Mouse (Mus musculus): Measurements from ENCODE around the gene Llgl2. TPM values are rescaled to one million over a fixed set of nuclear protein-coding genes. Genes with fewer than 3 reads are reported as not detected.

The Llgl2 gene
- polyA plus RNA-seq, 1 experiment from 2014 or later, result 4.9 TPM

DNA sequence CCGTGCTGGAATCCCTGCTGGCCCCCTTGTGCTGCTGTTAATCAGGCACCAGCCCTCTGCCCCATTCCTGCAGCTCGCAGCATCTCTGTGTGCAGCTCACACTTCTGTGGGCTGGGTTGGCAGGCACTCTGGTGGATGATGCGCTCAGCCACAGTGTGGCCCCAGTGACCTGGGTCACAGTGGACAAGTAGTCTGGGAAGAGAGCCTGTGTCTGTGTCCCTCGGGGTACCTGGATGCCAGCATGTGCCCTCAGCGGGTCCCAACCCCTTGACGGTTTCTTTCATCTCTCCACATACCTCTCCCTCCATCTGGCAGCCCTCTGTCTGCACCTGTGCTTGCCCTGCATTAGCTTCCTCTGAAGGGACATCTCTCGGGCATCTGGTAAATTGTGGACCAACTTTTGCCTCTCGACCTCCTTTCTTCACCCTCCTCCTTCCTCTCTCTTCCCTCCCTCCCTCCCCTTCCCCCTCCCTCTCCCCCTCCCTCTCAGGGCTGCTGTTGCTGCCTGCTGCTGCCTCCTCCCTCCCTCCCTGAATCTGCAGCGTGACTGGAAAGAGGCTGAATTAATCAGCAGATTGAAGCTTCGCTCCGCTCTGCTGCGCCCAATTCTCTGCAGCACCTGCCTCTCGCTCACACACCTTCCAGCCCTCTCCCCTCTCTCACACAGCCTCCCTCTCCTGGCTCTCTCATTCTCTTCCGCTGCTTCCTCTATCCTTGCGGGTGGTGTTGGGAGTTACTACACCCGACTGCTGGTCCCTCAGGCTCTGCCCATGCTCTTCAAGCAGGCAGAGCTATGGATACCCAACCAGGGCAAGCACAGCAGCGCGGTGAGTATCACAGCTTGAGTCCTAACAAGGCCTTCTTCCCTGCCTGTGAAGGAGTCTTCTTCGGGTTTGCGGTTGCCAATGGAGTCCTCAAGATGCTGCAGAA is 43.4 kb upstream of the Llgl2 start:
- no peaks in the 10 kb centered on the region; the same call in 1 of the 2 replicates for H3K36me3 ChIP-seq (replicated peaks; ENCODE audit: control insufficient read depth, insufficient read depth, low read depth, low read length)
- DNase-seq (ENCODE audit: low spot score), result peak; percentile 50
- no peak overlapping the region for H3K4me2 ChIP-seq (ENCODE audit: low read depth, low read length)
- H3K27me3 ChIP-seq (ENCODE audit: control insufficient read depth, insufficient read depth, low read length), result no peaks in the 10 kb centered on the region
- H3K9me3 ChIP-seq (replicated peaks; ENCODE audit: control insufficient read depth, low read length), result no peaks in the 10 kb centered on the region
- no peak for ATAC-seq (replicated peaks; ENCODE audit: insufficient number of reproducible peaks, low FRiP score, low TSS enrichment, low read depth)
- 13% methylated on average over 20 of the region's 20 CpGs for WGBS
- no peak overlapping the region for H3K4me3 ChIP-seq (ENCODE audit: low read depth, low read length)
- H3K4me1 ChIP-seq (ENCODE audit: control insufficient read depth, insufficient read depth, low read length), result peaks cover 8% of the 10 kb centered on the region
- no peak overlapping the region for H3K27ac ChIP-seq (replicated peaks; ENCODE audit: low read depth, low read length)
- H3K9ac ChIP-seq (replicated peaks; ENCODE audit: low read length), result 0 out of 2 replicates have a peak overlapping the region, but pooled peaks have one; percentile 4

DNA sequence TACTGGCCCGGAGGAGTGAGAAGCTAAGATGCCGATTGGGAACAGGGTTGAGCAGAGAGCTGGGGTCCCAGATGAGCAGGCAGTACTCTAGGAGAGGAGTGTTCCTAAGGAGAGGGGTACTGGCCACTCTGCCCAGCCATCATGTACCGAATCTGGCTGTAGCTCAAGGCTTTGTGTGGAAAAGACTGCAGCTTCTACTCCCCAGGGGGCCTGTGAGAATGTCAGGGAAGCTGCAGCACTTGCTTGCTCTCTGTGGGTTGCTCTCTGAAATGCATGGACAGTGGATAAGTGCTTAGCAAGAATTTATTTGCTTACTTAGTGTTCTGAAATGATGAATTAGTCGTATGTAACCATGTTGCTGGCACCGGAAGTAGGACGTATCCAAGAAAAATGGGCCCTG is 37.4 kb upstream of the Llgl2 start:
- peaks cover 2% of the 10 kb centered on the region for H3K36me3 ChIP-seq (replicated peaks; ENCODE audit: control insufficient read depth, insufficient read depth, low read depth, low read length)
- no peaks in the 10 kb centered on the region; the same call in 1 of the 2 replicates for H3K4me1 ChIP-seq (ENCODE audit: control insufficient read depth, insufficient read depth, low read length)
- WGBS, result 74% methylated on average over 6 of the region's 6 CpGs
- H3K9me3 ChIP-seq (replicated peaks; ENCODE audit: control insufficient read depth, low read length), result no peaks in the 10 kb centered on the region
- no peak overlapping the region for H3K27ac ChIP-seq (replicated peaks; ENCODE audit: low read depth, low read length)
- no peak overlapping the region for H3K4me3 ChIP-seq (ENCODE audit: low read depth, low read length)
- DNase-seq (ENCODE audit: low spot score) (no peak), ATAC-seq (replicated peaks; ENCODE audit: insufficient number of reproducible peaks, low FRiP score, low TSS enrichment, low read depth) (no peak)
- H3K9ac ChIP-seq (replicated peaks; ENCODE audit: low read length), result no peak overlapping the region
- H3K4me2 ChIP-seq (ENCODE audit: low read depth, low read length), result no peak overlapping the region
- H3K27me3 ChIP-seq (ENCODE audit: control insufficient read depth, insufficient read depth, low read length), result no peaks in the 10 kb centered on the region

- Histone ChIP-seq H3K27me3 (ENCODE audit: control insufficient read depth, insufficient read depth, low read length) (no peaks in the 10 kb centered on the region), H3K27ac (replicated peaks; ENCODE audit: low read depth, low read length) (no peak overlapping the region), H3K4me2 (ENCODE audit: low read depth, low read length) (no peak overlapping the region), H3K4me1 (ENCODE audit: control insufficient read depth, insufficient read depth, low read length) (no peaks in the 10 kb centered on the region), H3K9me3 (replicated peaks; ENCODE audit: control insufficient read depth, low read length) (no peaks in the 10 kb centered on the region), H3K9ac (replicated peaks; ENCODE audit: low read length) (no peak overlapping the region), H3K4me3 (ENCODE audit: low read depth, low read length) (no peak overlapping the region), H3K36me3 (replicated peaks; ENCODE audit: control insufficient read depth, insufficient read depth, low read depth, low read length) (peaks cover 8% of the 10 kb centered on the region)
- ATAC-seq (replicated peaks; ENCODE audit: insufficient number of reproducible peaks, low FRiP score, low TSS enrichment, low read depth) (no peak), DNase-seq (ENCODE audit: low spot score) (no peak)
- 92% methylated on average over 7 of the region's 7 CpGs for WGBS
Observed at GRCm38 (mm10) chr11:115789787-115790186, 34.1 kb upstream of the Llgl2 start.

GRCm38 (mm10) chr11:115791919-115792318 is 31.9 kb upstream of the Llgl2 start:
- Histone ChIP-seq H3K4me1 (ENCODE audit: control insufficient read depth, insufficient read depth, low read length) (no peaks in the 10 kb centered on the region), H3K9ac (replicated peaks; ENCODE audit: low read length) (no peak overlapping the region), H3K4me2 (ENCODE audit: low read depth, low read length) (no peak overlapping the region), H3K36me3 (replicated peaks; ENCODE audit: control insufficient read depth, insufficient read depth, low read depth, low read length) (peaks cover 12% of the 10 kb centered on the region), H3K9me3 (replicated peaks; ENCODE audit: control insufficient read depth, low read length) (no peaks in the 10 kb centered on the region), H3K27me3 (ENCODE audit: control insufficient read depth, insufficient read depth, low read length) (no peaks in the 10 kb centered on the region), H3K4me3 (ENCODE audit: low read depth, low read length) (no peak overlapping the region), H3K27ac (replicated peaks; ENCODE audit: low read depth, low read length) (no peak overlapping the region)
- 91% methylated on average over 16 of the region's 16 CpGs for WGBS
- ATAC-seq (replicated peaks; ENCODE audit: insufficient number of reproducible peaks, low FRiP score, low TSS enrichment, low read depth), result no peak
- DNase-seq (ENCODE audit: low spot score), result no peak

- 87% methylated on average over 14 of the region's 14 CpGs for WGBS
- H3K9ac ChIP-seq (replicated peaks; ENCODE audit: low read length), result no peak overlapping the region
- no peak for DNase-seq (ENCODE audit: low spot score)
- no peak overlapping the region for H3K27ac ChIP-seq (replicated peaks; ENCODE audit: low read depth, low read length)
- ATAC-seq (replicated peaks; ENCODE audit: insufficient number of reproducible peaks, low FRiP score, low TSS enrichment, low read depth), result no peak
- peaks cover 12% of the 10 kb centered on the region for H3K36me3 ChIP-seq (replicated peaks; ENCODE audit: control insufficient read depth, insufficient read depth, low read depth, low read length)
- no peaks in the 10 kb centered on the region for H3K27me3 ChIP-seq (ENCODE audit: control insufficient read depth, insufficient read depth, low read length)
- H3K4me3 ChIP-seq (ENCODE audit: low read depth, low read length), result no peak overlapping the region
- no peak overlapping the region for H3K4me2 ChIP-seq (ENCODE audit: low read depth, low read length)
- H3K4me1 ChIP-seq (ENCODE audit: control insufficient read depth, insufficient read depth, low read length), result no peaks in the 10 kb centered on the region
- no peaks in the 10 kb centered on the region for H3K9me3 ChIP-seq (replicated peaks; ENCODE audit: control insufficient read depth, low read length)
Observed at GRCm38 (mm10) chr11:115792353-115792752, 31.5 kb upstream of the Llgl2 start.

- Histone ChIP-seq H3K9me3 (replicated peaks; ENCODE audit: control insufficient read depth, low read length) (no peaks in the 10 kb centered on the region), H3K4me2 (ENCODE audit: low read depth, low read length) (no peak overlapping the region), H3K36me3 (replicated peaks; ENCODE audit: control insufficient read depth, insufficient read depth, low read depth, low read length) (peaks cover 21% of the 10 kb centered on the region), H3K27ac (replicated peaks; ENCODE audit: low read depth, low read length) (no peak overlapping the region), H3K4me3 (ENCODE audit: low read depth, low read length) (no peak overlapping the region), H3K27me3 (ENCODE audit: control insufficient read depth, insufficient read depth, low read length) (no peaks in the 10 kb centered on the region), H3K9ac (replicated peaks; ENCODE audit: low read length) (no peak overlapping the region), H3K4me1 (ENCODE audit: control insufficient read depth, insufficient read depth, low read length) (no peaks in the 10 kb centered on the region)
- ATAC-seq (replicated peaks; ENCODE audit: insufficient number of reproducible peaks, low FRiP score, low TSS enrichment, low read depth) (no peak), DNase-seq (ENCODE audit: low spot score) (no peak)
- WGBS, result 85% methylated on average over 15 of the region's 15 CpGs
Observed at GRCm38 (mm10) chr11:115796898-115797297, 27.0 kb upstream of the Llgl2 start.

GRCm38 (mm10) chr11:115797665-115798064 is 26.2 kb upstream of the Llgl2 start:
- Histone ChIP-seq H3K9me3 (replicated peaks; ENCODE audit: control insufficient read depth, low read length) (no peaks in the 10 kb centered on the region), H3K36me3 (replicated peaks; ENCODE audit: control insufficient read depth, insufficient read depth, low read depth, low read length) (peaks cover 20% of the 10 kb centered on the region), H3K4me1 (ENCODE audit: control insufficient read depth, insufficient read depth, low read length) (no peaks in the 10 kb centered on the region), H3K27me3 (ENCODE audit: control insufficient read depth, insufficient read depth, low read length) (no peaks in the 10 kb centered on the region), H3K4me2 (ENCODE audit: low read depth, low read length) (no peak overlapping the region), H3K4me3 (ENCODE audit: low read depth, low read length) (no peak overlapping the region), H3K27ac (replicated peaks; ENCODE audit: low read depth, low read length) (no peak overlapping the region), H3K9ac (replicated peaks; ENCODE audit: low read length) (no peak overlapping the region)
- DNase-seq (ENCODE audit: low spot score) (no peak), ATAC-seq (replicated peaks; ENCODE audit: insufficient number of reproducible peaks, low FRiP score, low TSS enrichment, low read depth) (no peak)
- WGBS, result 85% methylated on average over 9 of the region's 9 CpGs

- DNase-seq (ENCODE audit: low spot score), result no peak
- no peak overlapping the region for H3K4me3 ChIP-seq (ENCODE audit: low read depth, low read length)
- no peaks in the 10 kb centered on the region for H3K27me3 ChIP-seq (ENCODE audit: control insufficient read depth, insufficient read depth, low read length)
- H3K4me2 ChIP-seq (ENCODE audit: low read depth, low read length), result no peak overlapping the region
- no peak overlapping the region for H3K9ac ChIP-seq (replicated peaks; ENCODE audit: low read length)
- no peaks in the 10 kb centered on the region for H3K9me3 ChIP-seq (replicated peaks; ENCODE audit: control insufficient read depth, low read length)
- 90% methylated on average over 17 of the region's 18 CpGs for WGBS
- ATAC-seq (replicated peaks; ENCODE audit: insufficient number of reproducible peaks, low FRiP score, low TSS enrichment, low read depth), result no peak
- H3K27ac ChIP-seq (replicated peaks; ENCODE audit: low read depth, low read length), result no peak overlapping the region
- no peaks in the 10 kb centered on the region for H3K4me1 ChIP-seq (ENCODE audit: control insufficient read depth, insufficient read depth, low read length)
- H3K36me3 ChIP-seq (replicated peaks; ENCODE audit: control insufficient read depth, insufficient read depth, low read depth, low read length), result peaks cover 24% of the 10 kb centered on the region
Observed at GRCm38 (mm10) chr11:115800981-115801380, 22.9 kb upstream of the Llgl2 start.

Data from embryonic facial prominence, embryonic 11.5 days (tissue).